Mouse (Mus musculus) naive thymus-derived CD4-positive, alpha-beta T cell, adult 5 months (primary cell): Measurements from ENCODE around the gene Cbx5. TPM values are rescaled to one million over a fixed set of nuclear protein-coding genes. Genes with fewer than 3 reads are reported as not detected.

Source experiments
- polyA plus RNA-seq: library from polyadenylated mRNA; unstranded; fragments of 100-300 nt; shearing (Covaris generic); gene quantifications from one replicate; pipeline ENCODE4 v1.2.1, GENCODE M21; 2017

Gene Cbx5
- polyA plus RNA-seq: 7.5 TPM

GRCm38 (mm10) chr15:103239685-103240159 lies at the start of gene Cbx5:
Gene Cbx5, minus strand, starts transcription at chr15:103239816.

GRCm38 (mm10) chr15:103272419-103273279 lies 33.0 kb upstream of the Cbx5 start, which contains the start of gene Copz1:
Gene Copz1, plus strand, starts transcription at chr15:103272714.

GRCm38 (mm10) chr15:103257790-103258728 lies 18.4 kb upstream of the Cbx5 start, which contains the start of gene Nfe2:
Gene Nfe2, minus strand, starts transcription at chr15:103258403.

GRCm38 (mm10) chr15:103240160-103241028 lies 778 bp upstream of the Cbx5 start, which contains the start of gene Hnrnpa1:
Gene Hnrnpa1, plus strand, starts transcription at chr15:103240432.

GRCm38 (mm10) chr15:103167042-103167615 lies 72.5 kb downstream of the Cbx5 start, which contains the start of gene Smug1:
Gene Smug1, minus strand, starts transcription at chr15:103167092.

Other genes starting within 250 kb of the Cbx5 start
- not detected for gene Hoxc8, start 249.2 kb downstream of the Cbx5 start, polyA plus RNA-seq
- gene Hoxc6, start 241.6 kb downstream of the Cbx5 start, polyA plus RNA-seq: not detected
- gene Hoxc4, start 220.9 kb downstream of the Cbx5 start, polyA plus RNA-seq: not detected
- 4.9 TPM for gene Smug1, start 72.7 kb downstream of the Cbx5 start, polyA plus RNA-seq
- gene Hnrnpa1, start 616 bp upstream of the Cbx5 start, polyA plus RNA-seq: 179 TPM
- not detected for gene Nfe2, start 18.6 kb upstream of the Cbx5 start, polyA plus RNA-seq
- 122 TPM for gene Copz1, start 32.9 kb upstream of the Cbx5 start, polyA plus RNA-seq
- gene Gpr84, start 70.8 kb upstream of the Cbx5 start, polyA plus RNA-seq: not detected
- gene Zfp385a, start 100.3 kb upstream of the Cbx5 start, polyA plus RNA-seq: not detected
- 2.6 TPM for gene Itga5, start 126.9 kb upstream of the Cbx5 start, polyA plus RNA-seq
- gene Gtsf1, start 190.7 kb upstream of the Cbx5 start, polyA plus RNA-seq: not detected
- not detected for gene Gtsf2, start 208.7 kb upstream of the Cbx5 start, polyA plus RNA-seq
- 128 TPM for gene Nckap1l, start 214.0 kb upstream of the Cbx5 start, polyA plus RNA-seq